Mouse (Mus musculus) effector memory CD4-positive, alpha-beta T cell, adult 5 months (primary cell): ENCODE results near the gene Umodl1. TPM values are rescaled to one million over a fixed set of nuclear protein-coding genes. Genes with fewer than 3 reads are reported as not detected.

Source experiments
- polyA plus RNA-seq: library from polyadenylated mRNA; unstranded; fragments of 100-300 nt; shearing (Covaris generic); gene quantifications from one replicate; pipeline ENCODE4 v1.2.1, GENCODE M21; 2017

The Umodl1 gene
- polyA plus RNA-seq = not detected

GRCm38 (mm10) chr17:30954340-30954739, at the start of gene Umodl1:
Umodl1 (plus strand) TSS chr17:30954640.

DNA sequence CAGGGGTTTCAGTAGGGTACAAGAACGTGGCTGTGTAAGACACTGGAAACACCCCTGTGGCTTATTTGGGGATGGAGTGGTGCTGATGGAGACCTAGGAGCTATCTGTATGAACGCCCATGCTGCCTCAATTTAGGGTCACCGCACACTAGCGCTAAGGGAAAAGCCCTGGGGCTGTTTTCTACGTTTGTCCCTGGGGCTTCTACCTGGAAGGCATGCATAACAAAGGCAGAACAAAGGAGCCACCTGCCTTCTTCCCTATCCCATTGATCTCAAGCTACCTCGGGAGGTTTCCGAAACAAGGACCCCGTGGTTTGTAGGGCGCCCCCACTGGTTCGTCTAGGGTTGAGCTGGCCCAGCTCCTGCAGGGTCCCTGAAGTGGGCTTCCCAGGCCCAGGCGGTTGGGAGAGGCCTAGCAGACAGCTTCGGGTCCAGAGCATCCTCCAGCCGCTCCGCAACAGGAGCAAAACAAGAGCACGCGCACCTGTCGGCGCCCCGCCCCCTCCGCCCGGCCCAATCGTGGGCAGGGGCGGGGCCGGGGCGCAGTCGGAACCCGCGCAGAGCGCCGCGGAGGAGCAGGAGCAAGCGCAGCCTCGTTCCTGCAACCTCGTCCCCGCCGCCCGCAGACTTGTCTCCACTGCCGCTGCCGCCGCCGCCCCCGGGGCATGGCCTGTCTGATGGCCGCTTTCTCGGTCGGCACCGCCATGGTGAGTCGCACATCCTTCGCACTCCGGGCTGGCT, 102.9 kb downstream of the Umodl1 start, which contains the start of gene Abcg1:
Gene Abcg1 (plus strand): TSS at position 525 of the 740 bp plus-strand sequence.

Other genes with a start within 250 kb of the Umodl1 start
- not detected for gene Glp1r, start 52.8 kb upstream of the Umodl1 start, polyA plus RNA-seq
- 26.9 TPM for gene Abcg1, start 103.0 kb downstream of the Umodl1 start, polyA plus RNA-seq
- not detected for gene Tff3, start 175.0 kb downstream of the Umodl1 start, polyA plus RNA-seq
- gene Tff2, start 189.6 kb downstream of the Umodl1 start, polyA plus RNA-seq = not detected
- gene Tff1, start 210.6 kb downstream of the Umodl1 start, polyA plus RNA-seq = not detected
- gene Tmprss3, start 244.3 kb downstream of the Umodl1 start, polyA plus RNA-seq = not detected